Mouse (Mus musculus) small intestine, adult 2 months (tissue): Measurements from ENCODE around the gene Lamtor2. TPM values are rescaled to one million over a fixed set of nuclear protein-coding genes. Genes with fewer than 3 reads are reported as not detected.
A peak's percentile ranks its signal among the peaks of the same experiment; 100 is the strongest.

Source experiments
- H3K27ac ChIP-seq: fragments of 200-500 bp; 2 replicates; pipeline ENCODE4 v1.5.1; 2012; ENCODE audit warnings: low read depth, low read length, control low read depth, inconsistent platforms; ENCODE audit not compliant: insufficient read depth
- H3K27me3 ChIP-seq: fragments of 200-500 bp; 2 replicates; pipeline ENCODE4 v1.6.1; 2012; ENCODE audit warnings: mild to moderate bottlenecking, moderate library complexity, low read length, inconsistent platforms; ENCODE audit not compliant: control insufficient read depth, insufficient read depth
- H3K36me3 ChIP-seq: fragments of 200-500 bp; 2 replicates; pipeline ENCODE4 v1.6.1; 2012; ENCODE audit warnings: mild to moderate bottlenecking, low read length, control low read depth, inconsistent platforms; ENCODE audit not compliant: control insufficient read depth, insufficient read depth
- H3K4me1 ChIP-seq: fragments of 200-500 bp; 2 replicates; pipeline ENCODE4 v1.6.1; 2012; ENCODE audit warnings: low read length, inconsistent platforms, mixed read lengths; ENCODE audit not compliant: control insufficient read depth, insufficient read depth, insufficient read length
- H3K4me3 ChIP-seq: fragments of 200-500 bp; 2 replicates; pipeline ENCODE4 v1.5.1; 2012; ENCODE audit warnings: low read depth, mild to moderate bottlenecking, control low read depth, inconsistent platforms, low read length, moderate library complexity
- CTCF ChIP-seq: fragments of 200-500 bp; IDR thresholded peaks from 2 replicates; pipeline ENCODE4 v1.5.1; 2012; ENCODE audit warnings: low read depth, mild to moderate bottlenecking, control low read depth, inconsistent platforms, low read length, moderate library complexity, mixed read lengths; ENCODE audit not compliant: insufficient replicate concordance, insufficient read length; ENCODE audit errors: extremely low read depth
- POLR2A ChIP-seq: fragments of 200-500 bp; IDR thresholded peaks from 2 replicates; pipeline ENCODE4 v1.6.1; 2012; ENCODE audit warnings: low read depth, mild to moderate bottlenecking, control low read depth, inconsistent platforms, low read length, moderate library complexity
- WGBS: fragments of 180-500 bp; shearing (Covaris S2); methylation state at CpG from one replicate; pipeline ENCODE4 v1.1.7; 2018; 5-methylcytosine and 5-hydroxymethylcytosine counted together
- polyA plus RNA-seq: library from polyadenylated mRNA; depleted of rRNA; stranded (reverse); fragments of >200 nt; gene quantifications from 2 replicates; pipeline ENCODE4 v1.2.3, GENCODE M21; 2012

Lamtor2 gene
- polyA plus RNA-seq, 1 experiment = 167 TPM

DNA sequence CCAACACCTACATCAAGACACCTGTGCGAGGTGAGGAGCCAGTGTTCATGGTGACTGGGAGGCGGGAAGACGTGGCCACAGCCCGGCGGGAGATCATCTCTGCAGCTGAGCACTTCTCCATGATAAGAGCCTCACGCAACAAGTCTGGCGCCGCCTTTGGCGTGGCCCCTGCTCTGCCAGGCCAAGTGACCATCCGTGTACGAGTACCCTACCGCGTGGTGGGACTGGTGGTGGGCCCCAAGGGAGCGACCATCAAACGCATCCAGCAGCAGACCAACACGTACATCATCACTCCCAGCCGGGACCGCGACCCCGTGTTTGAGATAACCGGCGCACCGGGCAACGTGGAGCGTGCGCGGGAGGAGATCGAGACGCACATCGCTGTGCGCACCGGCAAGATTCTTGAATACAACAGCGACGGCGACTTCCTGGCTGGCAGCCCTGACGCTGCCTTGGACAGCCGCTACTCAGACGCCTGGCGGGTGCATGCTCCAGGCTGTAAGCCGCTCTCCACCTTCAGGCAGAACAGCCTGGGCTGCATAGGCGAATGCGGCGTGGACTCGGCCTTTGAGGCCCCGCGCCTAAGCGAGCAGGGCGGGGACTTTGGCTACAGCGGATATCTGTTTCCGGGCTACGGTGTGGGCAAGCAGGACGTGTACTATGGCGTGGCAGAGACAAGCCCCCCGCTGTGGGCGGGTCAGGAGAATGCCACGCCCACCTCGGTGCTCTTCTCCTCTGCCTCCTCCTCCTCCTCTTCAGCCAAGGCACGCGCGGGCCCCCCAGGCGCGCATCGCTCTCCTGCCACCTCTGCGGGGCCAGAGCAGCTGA, 16.6 kb downstream of the Lamtor2 start:
- no peak for TF ChIP-seq CTCF
- TF ChIP-seq POLR2A = peak; percentile 63
- Histone ChIP-seq H3K27me3 (0 out of 2 replicates have a peak, but pooled peaks cover 6% of the 10 kb centered on the region), H3K27ac (no peak overlapping the region), H3K4me3 (peak overlapping the region; percentile 59), H3K36me3 (no peaks in the 10 kb centered on the region; the same call in 1 of the 2 replicates), H3K4me1 (peaks cover 14% of the 10 kb centered on the region)
- WGBS = 33% methylated on average over 64 of the region's 64 CpGs

- H3K4me1 ChIP-seq = peaks cover 14% of the 10 kb centered on the region
- H3K27ac ChIP-seq = no peak overlapping the region
- 95% methylated on average over 4 of the region's 4 CpGs for WGBS
- TF ChIP-seq CTCF (no peak), POLR2A (no peak)
- H3K27me3 ChIP-seq = 0 out of 2 replicates have a peak, but pooled peaks cover 6% of the 10 kb centered on the region
- no peaks in the 10 kb centered on the region for H3K36me3 ChIP-seq
- H3K4me3 ChIP-seq = no peak overlapping the region
Measured at GRCm38 (mm10) chr3:88535527-88535926, 17.3 kb downstream of the Lamtor2 start.

- H3K27me3 ChIP-seq = 0 out of 2 replicates have a peak, but pooled peaks cover 6% of the 10 kb centered on the region
- H3K4me1 ChIP-seq = peaks cover 14% of the 10 kb centered on the region
Measured at GRCm38 (mm10) chr3:88535005-88535404, 17.9 kb downstream of the Lamtor2 start.

DNA sequence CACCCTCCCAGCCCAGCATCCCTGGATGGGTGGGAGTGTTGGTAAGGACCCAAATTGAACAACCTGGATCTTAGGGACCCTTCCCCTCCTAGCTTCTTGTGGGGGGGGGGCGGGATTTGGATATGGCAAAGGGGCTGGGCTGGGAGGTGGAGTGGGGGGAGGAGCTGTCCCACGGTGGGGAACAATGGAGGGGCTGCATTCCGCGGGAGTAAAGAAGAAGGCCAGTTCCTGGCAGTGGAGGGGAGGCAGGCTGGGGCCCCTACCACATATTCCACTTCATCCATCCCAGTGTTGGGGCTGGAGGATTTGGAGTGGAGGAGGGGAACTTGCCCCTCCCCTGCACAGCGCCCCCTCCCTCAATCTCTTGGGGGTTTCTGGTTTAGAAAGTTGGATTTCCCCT, 19.2 kb downstream of the Lamtor2 start:
- Histone ChIP-seq H3K27me3 (0 out of 2 replicates have a peak, but pooled peaks cover 6% of the 10 kb centered on the region), H3K4me3 (no peak overlapping the region), H3K4me1 (peaks cover 14% of the 10 kb centered on the region), H3K27ac (no peak overlapping the region), H3K36me3 (no peaks in the 10 kb centered on the region)
- TF ChIP-seq POLR2A (no peak), CTCF (no peak)
- 52% methylated on average over 5 of the region's 5 CpGs for WGBS

More at GRCm38 (mm10) chr3:88535005-88535404, 17.9 kb downstream of the Lamtor2 start:
- H3K27ac ChIP-seq = no peak overlapping the region
- 82% methylated on average over 3 of the region's 3 CpGs for WGBS
- H3K4me3 ChIP-seq = no peak overlapping the region
- no peaks in the 10 kb centered on the region for H3K36me3 ChIP-seq
- no peak for TF ChIP-seq POLR2A
- TF ChIP-seq CTCF = no peak

DNA sequence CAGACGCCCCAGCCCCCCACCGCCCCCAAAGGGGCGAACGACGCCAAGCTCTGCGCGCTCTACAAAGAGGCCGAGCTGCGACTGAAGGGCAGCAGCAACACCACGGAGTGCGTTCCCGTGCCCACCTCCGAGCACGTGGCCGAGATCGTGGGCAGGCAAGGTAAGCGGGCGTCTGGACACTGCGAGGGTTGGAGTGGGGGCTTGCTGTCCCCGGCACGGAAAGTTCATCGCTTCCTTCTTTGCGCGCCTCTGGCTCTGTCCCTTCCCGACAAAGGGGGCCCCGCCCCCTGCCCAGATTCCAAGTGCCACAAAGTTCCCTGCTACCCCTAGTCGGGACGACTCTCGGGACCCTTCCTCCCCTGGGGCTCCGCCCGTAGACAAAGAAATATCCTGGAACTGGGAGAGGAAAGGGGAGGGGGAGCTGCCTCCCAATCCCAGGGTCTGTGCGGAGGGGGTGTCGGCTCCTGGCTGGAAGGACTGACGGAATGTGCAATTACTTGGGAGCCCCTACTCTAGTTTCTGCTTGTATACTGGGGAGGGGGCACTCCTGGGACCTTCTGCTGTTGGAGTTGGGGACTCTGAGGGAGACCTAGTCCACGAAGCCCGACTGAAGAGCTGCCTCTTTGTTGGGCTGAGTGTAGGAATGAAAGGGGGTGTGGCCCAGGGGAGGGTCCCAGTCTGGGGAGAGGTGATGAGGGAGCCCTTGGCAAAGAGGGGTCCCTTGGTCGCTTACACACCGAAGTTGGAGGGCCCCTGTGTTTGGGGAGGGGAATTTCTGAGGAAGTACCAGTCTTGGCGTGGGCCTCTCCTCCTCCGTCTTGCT, 20.0 kb downstream of the Lamtor2 start:
- TF ChIP-seq POLR2A (no peak), CTCF (no peak)
- Histone ChIP-seq H3K4me3 (peak overlapping the region; percentile 59), H3K27me3 (0 out of 2 replicates have a peak, but pooled peaks cover 6% of the 10 kb centered on the region), H3K27ac (no peak overlapping the region), H3K36me3 (no peaks in the 10 kb centered on the region), H3K4me1 (peaks cover 14% of the 10 kb centered on the region)
- WGBS = 8% methylated on average over 39 of the region's 40 CpGs

DNA sequence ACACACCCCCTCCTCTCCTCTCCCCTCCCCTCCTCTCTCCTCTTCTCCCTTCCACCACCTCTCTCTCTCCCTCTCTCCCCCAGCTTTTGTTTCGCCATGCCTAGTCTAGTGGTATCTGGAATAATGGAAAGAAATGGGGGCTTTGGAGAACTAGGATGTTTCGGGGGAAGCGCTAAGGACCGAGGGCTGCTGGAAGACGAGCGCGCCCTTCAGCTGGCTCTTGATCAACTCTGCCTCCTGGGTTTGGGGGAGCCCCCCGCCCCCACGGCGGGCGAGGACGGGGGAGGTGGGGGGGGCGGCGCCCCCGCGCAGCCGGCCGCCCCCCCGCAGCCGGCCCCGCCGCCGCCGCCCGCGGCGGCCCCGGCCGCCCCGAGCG, 20.6 kb downstream of the Lamtor2 start, which contains the start of gene Mex3a:
TSS of gene Mex3a (plus strand) at position 97 of the 376 bp plus-strand sequence.
- Histone ChIP-seq H3K27me3 (0 out of 2 replicates have a peak, but pooled peaks cover 6% of the 10 kb centered on the region), H3K4me1 (peaks cover 14% of the 10 kb centered on the region), H3K4me3 (peak within 1 kb of the TSS; percentile 98), H3K27ac (no peak within 1 kb of the TSS), H3K36me3 (no peaks in the 10 kb centered on the region)
- 3% methylated on average over 17 of the region's 31 CpGs for WGBS
- TF ChIP-seq POLR2A (no peak), CTCF (no peak)
